Mouse (Mus musculus) lung, adult 2 months (tissue): ENCODE results near the gene H2-Eb1. TPM values are rescaled to one million over a fixed set of nuclear protein-coding genes. Genes with fewer than 3 reads are reported as not detected.
"Not testable (repeated sequence)": the region's sequence is repeated elsewhere in the genome, so short reads cannot be mapped to it uniquely, and the experiment has no call there.

ENCODE experiments used
- DNase-seq: peaks from one replicate; pipeline ENCODE4 v3.0.0; 2022
- H3K4me1 ChIP-seq: fragments of 200-500 bp; 2 replicates; pipeline ENCODE4 v1.6.1; 2011; ENCODE audit warnings: low read length; ENCODE audit not compliant: control insufficient read depth, insufficient read depth
- H3K4me3 ChIP-seq: fragments of 200-500 bp; replicated peaks from 2 replicates; pipeline ENCODE3; 2011; ENCODE audit warnings: low read depth, mild to moderate bottlenecking, control low read depth, low read length; ENCODE audit errors: extremely low read depth
- CTCF ChIP-seq: fragments of 200-500 bp; IDR thresholded peaks from 2 replicates; pipeline ENCODE4 v1.5.1; 2011; ENCODE audit warnings: mild to moderate bottlenecking, low read length, control low read depth; ENCODE audit not compliant: insufficient read depth
- POLR2A ChIP-seq: fragments of 200-500 bp; IDR thresholded peaks from 2 replicates; pipeline ENCODE4 v1.6.1; 2011; ENCODE audit warnings: low read depth, mild to moderate bottlenecking, control low read depth, low read length, borderline replicate concordance; ENCODE audit errors: extremely low read depth
- WGBS: fragments of 180-500 bp; shearing (Covaris S2); methylation state at CpG from one replicate; pipeline ENCODE4 v1.1.7; 2018; 5-methylcytosine and 5-hydroxymethylcytosine counted together
- polyA plus RNA-seq: library from polyadenylated mRNA; depleted of rRNA; stranded (reverse); fragments of >200 nt; gene quantifications from 2 replicates; pipeline ENCODE4 v1.2.3, GENCODE M21; 2012

Gene H2-Eb1
- polyA plus RNA-seq, 1 experiment, result 256 TPM

GRCm38 (mm10) chr17:34309683-34310385 lies 4.2 kb downstream of the H2-Eb1 start:
- DNase-seq, result peak; percentile 62
- Histone ChIP-seq H3K4me3 (peak overlapping the region; percentile 72), H3K4me1 (0 out of 2 replicates have a peak, but pooled peaks cover 2% of the 10 kb centered on the region)
- TF ChIP-seq POLR2A (peak; percentile 58; the same call in 1 of the 2 replicates), CTCF (no peak)
- WGBS, result 24% methylated on average over 38 of the region's 38 CpGs

- not testable (repeated sequence) for DNase-seq, H3K4me1 ChIP-seq, H3K4me3 ChIP-seq
- 53% methylated on average over 3 of the region's 3 CpGs for WGBS
These were observed 4.9 kb downstream of the H2-Eb1 start for GRCm38 (mm10) chr17:34310526-34310925.

- no peak overlapping the region for H3K4me3 ChIP-seq
- TF ChIP-seq CTCF (no peak), POLR2A (no peak)
- WGBS, result 63% methylated on average over 1 of the region's 1 CpGs
- H3K4me1 ChIP-seq, result 0 out of 2 replicates have a peak, but pooled peaks cover 2% of the 10 kb centered on the region
- no peak for DNase-seq
These were observed 6.5 kb downstream of the H2-Eb1 start for GRCm38 (mm10) chr17:34312185-34312584.

DNA sequence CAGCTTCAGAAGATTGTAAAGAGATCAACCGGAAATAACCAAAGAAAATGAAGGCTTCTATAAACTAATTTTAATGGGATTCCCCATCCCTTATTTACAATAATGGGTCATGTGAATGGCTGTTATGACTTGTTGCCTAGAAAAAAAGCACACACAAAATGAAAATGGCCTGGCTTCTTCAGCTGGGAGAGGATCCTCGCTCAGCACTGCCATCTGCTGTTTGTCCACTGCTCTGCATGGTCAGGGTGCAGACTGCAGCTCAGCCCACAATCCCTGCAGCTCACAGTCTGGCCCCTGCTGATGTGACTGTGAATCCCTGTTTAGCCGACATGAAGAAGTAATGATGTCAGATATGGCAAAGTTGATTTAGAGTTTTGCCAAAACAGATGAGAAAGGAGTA lies 7.7 kb downstream of the H2-Eb1 start:
- whole genome bisulfite sequencing, result 24% methylated on average over 3 of the region's 3 CpGs

DNA sequence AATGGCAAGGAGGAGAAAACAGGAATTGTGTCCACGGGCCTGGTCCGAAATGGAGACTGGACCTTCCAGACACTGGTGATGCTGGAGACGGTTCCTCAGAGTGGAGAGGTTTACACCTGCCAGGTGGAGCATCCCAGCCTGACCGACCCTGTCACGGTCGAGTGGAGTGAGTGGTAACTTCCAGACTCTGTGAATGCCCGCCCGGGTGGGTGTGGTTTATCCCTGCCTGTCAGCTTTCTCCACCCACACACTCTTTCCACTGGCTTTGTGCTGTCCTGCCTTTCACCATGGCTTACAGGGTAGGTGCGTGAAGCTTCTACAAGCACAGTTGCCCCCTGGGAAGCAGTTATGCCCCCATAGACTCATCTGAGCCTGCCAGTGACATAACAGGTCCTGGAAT lies 8.6 kb downstream of the H2-Eb1 start:
- no peak for DNase-seq
- WGBS, result 65% methylated on average over 9 of the region's 9 CpGs
- no peak for TF ChIP-seq CTCF
- H3K4me3 ChIP-seq, result no peak overlapping the region
- H3K4me1 ChIP-seq, result 0 out of 2 replicates have a peak, but pooled peaks cover 2% of the 10 kb centered on the region

More for the DNA sequence above, 7.7 kb downstream of the H2-Eb1 start:
- peak; percentile 80 for DNase-seq
- peak; percentile 14; the same call in 1 of the 2 replicates for TF ChIP-seq POLR2A
- TF ChIP-seq CTCF, result peak; percentile 98
- Histone ChIP-seq H3K4me1 (0 out of 2 replicates have a peak, but pooled peaks cover 2% of the 10 kb centered on the region), H3K4me3 (no peak overlapping the region)

- Histone ChIP-seq H3K4me3 (no peak overlapping the region), H3K4me1 (0 out of 2 replicates have a peak, but pooled peaks cover 2% of the 10 kb centered on the region)
- no peak for DNase-seq
- 61% methylated on average over 1 of the region's 1 CpGs for WGBS
- no peak for TF ChIP-seq CTCF
- TF ChIP-seq POLR2A, result no peak
These were observed 9.8 kb downstream of the H2-Eb1 start for GRCm38 (mm10) chr17:34315512-34315911.

- DNase-seq, result no peak
- 68% methylated on average over 2 of the region's 2 CpGs for WGBS
- H3K4me1 ChIP-seq, result 0 out of 2 replicates have a peak, but pooled peaks cover 2% of the 10 kb centered on the region
- no peak overlapping the region for H3K4me3 ChIP-seq
- TF ChIP-seq CTCF (no peak), POLR2A (no peak)
These were observed 11.0 kb downstream of the H2-Eb1 start for GRCm38 (mm10) chr17:34316697-34317096.

DNA sequence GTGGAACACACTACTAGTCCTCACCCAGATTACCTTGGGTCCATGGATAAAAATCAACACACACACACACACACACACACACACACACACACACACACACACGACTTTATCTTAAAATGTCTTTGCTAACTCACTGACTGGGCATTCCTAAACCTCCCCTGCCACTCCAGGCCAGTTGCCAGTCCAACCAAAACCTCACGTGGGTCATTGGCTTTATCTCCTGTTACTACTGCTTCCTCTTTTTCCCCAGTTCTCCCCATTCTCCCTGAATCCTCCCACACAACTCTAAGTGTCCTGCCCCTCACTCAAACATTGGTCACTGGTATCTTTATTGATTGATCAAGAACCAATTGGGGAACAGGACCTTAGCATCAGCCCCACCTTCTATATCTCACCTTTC lies 11.6 kb downstream of the H2-Eb1 start:
- WGBS, result 29% methylated on average over 2 of the region's 2 CpGs
- no peak for TF ChIP-seq CTCF
- no peak for TF ChIP-seq POLR2A

DNA sequence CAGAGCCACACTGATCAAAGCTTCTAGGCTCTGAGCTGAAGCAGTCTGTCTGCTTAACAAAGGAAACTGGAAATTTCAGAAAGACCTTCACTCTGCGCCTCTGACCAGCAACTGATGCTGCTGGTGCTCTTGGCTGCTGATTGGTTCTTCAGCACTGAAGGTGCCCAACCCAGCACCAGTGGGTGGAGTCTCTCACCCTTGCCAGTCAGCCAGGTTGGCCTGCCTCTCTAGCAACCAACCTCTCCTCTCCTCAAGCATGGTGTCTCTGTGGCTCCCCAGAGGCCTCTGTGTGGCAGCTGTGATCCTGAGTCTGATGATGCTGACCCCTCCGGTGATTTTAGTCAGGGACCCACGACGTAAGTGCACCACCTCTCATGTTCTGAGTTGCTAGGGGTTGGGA lies 19.8 kb downstream of the H2-Eb1 start, which contains the start of gene H2-Eb2:
H2-Eb2 (plus strand) TSS at position 230 of the 400 bp plus-strand sequence.
- no peak within 1 kb of the TSS for H3K4me3 ChIP-seq

More for the DNA sequence above, 11.6 kb downstream of the H2-Eb1 start:
- no peak for DNase-seq
- Histone ChIP-seq H3K4me3 (no peak overlapping the region), H3K4me1 (no peaks in the 10 kb centered on the region)

DNA sequence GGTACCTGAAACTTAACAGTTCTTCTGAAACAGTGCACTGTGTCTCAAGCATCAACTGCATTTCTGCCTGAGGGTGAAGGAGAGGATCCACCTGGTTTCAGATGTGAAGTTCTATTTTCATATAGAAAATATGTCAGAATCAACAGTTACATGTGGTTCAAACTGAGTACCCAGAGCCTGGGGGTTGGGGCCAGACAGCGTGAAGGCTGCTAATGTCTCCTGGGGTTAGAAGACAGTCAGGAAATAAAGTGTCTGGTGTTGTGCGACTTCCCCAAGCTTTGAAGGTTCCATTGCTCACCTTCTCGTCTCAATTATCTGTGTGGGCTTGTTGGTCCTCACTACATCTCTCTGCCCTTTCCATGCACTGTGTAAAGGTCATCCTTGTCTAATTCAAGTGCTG lies 20.7 kb downstream of the H2-Eb1 start:
- DNase-seq, result no peak
- WGBS, result 76% methylated on average over 3 of the region's 3 CpGs
- Histone ChIP-seq H3K4me3 (no peak overlapping the region), H3K4me1 (no peaks in the 10 kb centered on the region)
- TF ChIP-seq CTCF, result no peak
- TF ChIP-seq POLR2A, result no peak

More for the DNA sequence above, 19.8 kb downstream of the H2-Eb1 start, which contains the start of gene H2-Eb2:
- no peak for DNase-seq
- WGBS, result 46% methylated on average over 4 of the region's 4 CpGs
- H3K4me1 ChIP-seq, result no peaks in the 10 kb centered on the region
- TF ChIP-seq CTCF (no peak), POLR2A (no peak)
